Mouse (Mus musculus): Measurements from ENCODE around the gene Dnase2b.

- TF ChIP-seq CTCF (IDR thresholded peaks at IDR 0.05; ENCODE audit: low read depth) (no peak), EP300 (IDR thresholded peaks at IDR 0.05; ENCODE audit: low read depth) (peak; percentile 70)
These were observed 14.2 kb downstream of the Dnase2b start for GRCm38 (mm10) chr3:146601205-146601604.
